Comparison of ENCODE assay signal across 17 mouse cellular contexts in the genomic region with DNA sequence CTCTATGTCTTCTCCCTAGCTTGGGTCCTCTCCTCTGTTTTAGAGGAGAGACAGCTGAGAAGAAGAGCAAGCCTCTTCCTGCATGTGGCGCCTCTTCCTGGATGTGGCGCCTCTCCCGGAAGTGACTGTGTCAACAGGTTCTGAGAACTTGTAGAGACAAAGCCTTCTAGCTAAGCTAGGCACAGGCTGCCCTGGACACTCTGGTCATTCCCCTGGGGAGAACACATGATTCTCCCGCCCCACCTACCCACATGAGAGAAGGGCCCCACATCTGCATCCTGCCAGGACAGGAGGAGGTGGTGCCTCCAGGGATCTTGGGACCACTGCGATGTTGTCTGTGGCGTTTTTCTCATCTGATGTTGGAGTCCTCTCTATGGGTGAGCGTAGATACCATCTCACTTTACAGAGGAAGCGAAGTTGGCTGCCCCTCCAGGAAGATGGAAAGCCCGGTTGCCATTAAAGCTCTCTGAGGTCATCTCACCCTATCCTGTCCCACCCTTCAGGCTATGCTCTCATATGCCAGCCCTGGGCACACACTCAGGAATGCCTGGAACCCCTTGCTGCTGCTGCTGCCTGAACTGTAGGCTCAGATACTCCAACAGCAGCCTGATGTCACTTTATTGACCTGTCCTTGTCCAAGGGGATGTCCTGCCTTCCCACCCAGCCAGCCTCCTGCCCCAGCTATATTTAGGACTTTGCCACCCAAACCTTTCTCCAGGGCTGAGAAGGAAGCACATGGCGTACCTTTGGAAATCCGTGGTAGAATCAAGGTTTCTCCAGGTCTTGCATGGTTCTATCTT. TPM values are rescaled to one million over a fixed set of nuclear protein-coding genes. Genes with fewer than 3 reads are reported as not detected.
DNase-seq lines count a peak whose midpoint lies in the region; ATAC-seq and TF ChIP-seq lines count a peak whose summit lies in the region.
"Had no signal": no experiment of that assay in that cellular context is flagged by ENCODE, and none has a peak within 500 bp of the region (broad histone marks: within the 10 kb centered on the region; RNA-seq: fewer than 3 reads in every experiment).

No protein-coding gene starts in this region.

- H3K9me3 ChIP-seq in kidney, embryonic 14.5 days (ENCODE audit: control insufficient read depth, low read length): no peaks in the 10 kb centered on the region
- H3K9me3 ChIP-seq in heart, embryonic 12.5 days (replicated peaks): no peaks in the 10 kb centered on the region
- no peaks in the 10 kb centered on the region for H3K9me3 ChIP-seq in liver, embryonic 11.5 days (ENCODE audit: control insufficient read depth, low read length)
- H3K9me3 ChIP-seq in intestine, embryonic 16.5 days (ENCODE audit: control insufficient read depth, low read length): no peaks in the 10 kb centered on the region
- H3K9me3 ChIP-seq: forebrain, embryonic 10.5 days; limb, embryonic 12.5 days; lung, embryonic 15.5 days had no signal

- no peak overlapping the region for H3K9ac ChIP-seq in kidney, embryonic 14.5 days (ENCODE audit: low read depth, low read length)
- no peak overlapping the region for H3K9ac ChIP-seq in heart, embryonic 12.5 days
- no peak overlapping the region for H3K9ac ChIP-seq in liver, embryonic 11.5 days (ENCODE audit: low read depth, low read length)
- H3K9ac ChIP-seq in intestine, embryonic 16.5 days (ENCODE audit: low read depth, low read length): no peak overlapping the region
- H3K9ac ChIP-seq: limb, embryonic 12.5 days; lung, embryonic 15.5 days had no signal

- H3K36me3 ChIP-seq in kidney, adult 2 months (ENCODE audit: control insufficient read depth, insufficient read depth, low read length): 0 out of 2 replicates have a peak, but pooled peaks cover 2% of the 10 kb centered on the region
- no peaks in the 10 kb centered on the region for H3K36me3 ChIP-seq in kidney, embryonic 14.5 days (ENCODE audit: control insufficient read depth, insufficient read depth, low read length)
- H3K36me3 ChIP-seq in heart, embryonic 12.5 days: no peaks in the 10 kb centered on the region
- no peaks in the 10 kb centered on the region for H3K36me3 ChIP-seq in liver, embryonic 11.5 days (ENCODE audit: control insufficient read depth, insufficient read depth, low read length)
- no peaks in the 10 kb centered on the region for H3K36me3 ChIP-seq in intestine, embryonic 16.5 days (ENCODE audit: control insufficient read depth, insufficient read depth, low read length)
- H3K36me3 ChIP-seq: limb, embryonic 12.5 days; lung, embryonic 15.5 days had no signal

- no peak for ATAC-seq in kidney, embryonic 14.5 days (ENCODE audit: low FRiP score, low TSS enrichment)
- ATAC-seq in heart, embryonic 12.5 days (ENCODE audit: insufficient number of reproducible peaks, low FRiP score): no peak
- no peak for ATAC-seq in liver, embryonic 11.5 days (replicated peaks; ENCODE audit: low FRiP score)
- ATAC-seq in intestine, embryonic 16.5 days: no peak
- ATAC-seq: CD4-positive, CD25-positive, alpha-beta regulatory T cell, adult 4 months; Patski had no signal

- H3K4me1 ChIP-seq in kidney, adult 2 months (ENCODE audit: control insufficient read depth, insufficient read depth, low read length): peaks cover 11% of the 10 kb centered on the region
- no peaks in the 10 kb centered on the region for H3K4me1 ChIP-seq in kidney, embryonic 14.5 days (ENCODE audit: control insufficient read depth, insufficient read depth, low read length)
- H3K4me1 ChIP-seq in brown adipose tissue, adult 24 weeks (ENCODE audit: control insufficient read depth, insufficient read depth, insufficient read length, low read length): no peaks in the 10 kb centered on the region
- 0 out of 2 replicates have a peak, but pooled peaks cover 6% of the 10 kb centered on the region for H3K4me1 ChIP-seq in heart, embryonic 12.5 days (replicated peaks)
- H3K4me1 ChIP-seq in liver, embryonic 11.5 days (replicated peaks; ENCODE audit: control insufficient read depth, insufficient read depth, low read length): no peaks in the 10 kb centered on the region; the same call in 1 of the 2 replicates
- H3K4me1 ChIP-seq in intestine, embryonic 16.5 days (ENCODE audit: control insufficient read depth, insufficient read depth, low read length): peaks cover 6% of the 10 kb centered on the region; the same call in 1 of the 2 replicates
- H3K4me1 ChIP-seq: limb, embryonic 12.5 days; lung, embryonic 15.5 days had no signal

- no peak for TF ChIP-seq CTCF in kidney, adult 2 months (conservative IDR thresholded peaks at IDR 0.05; ENCODE audit: insufficient read depth, insufficient read length, low read depth, low read length)

- H3K4me3 ChIP-seq in kidney, adult 2 months (ENCODE audit: insufficient read depth, low read depth, low read length): no peak overlapping the region
- no peak overlapping the region for H3K4me3 ChIP-seq in kidney, embryonic 14.5 days (ENCODE audit: low read length)
- peak overlapping the region; percentile 37 for H3K4me3 ChIP-seq in brown adipose tissue, adult 24 weeks (ENCODE audit: insufficient read depth, low read depth, low read length)
- H3K4me3 ChIP-seq in heart, embryonic 12.5 days: no peak overlapping the region
- H3K4me3 ChIP-seq in liver, embryonic 11.5 days (ENCODE audit: low read depth, low read length): no peak overlapping the region
- H3K4me3 ChIP-seq in intestine, embryonic 16.5 days (ENCODE audit: low read length): no peak overlapping the region
- H3K4me3 ChIP-seq: forebrain, embryonic 10.5 days; limb, embryonic 12.5 days; lung, embryonic 15.5 days had no signal

- H3K27me3 ChIP-seq in kidney, adult 2 months (replicated peaks; ENCODE audit: control insufficient read depth, insufficient read depth, low read length): no peaks in the 10 kb centered on the region
- no peaks in the 10 kb centered on the region for H3K27me3 ChIP-seq in kidney, embryonic 14.5 days (ENCODE audit: control insufficient read depth, insufficient read depth, low read length)
- no peaks in the 10 kb centered on the region for H3K27me3 ChIP-seq in heart, embryonic 12.5 days (replicated peaks)
- H3K27me3 ChIP-seq in liver, embryonic 11.5 days (replicated peaks; ENCODE audit: control insufficient read depth, insufficient read depth, low read length): no peaks in the 10 kb centered on the region
- no peaks in the 10 kb centered on the region for H3K27me3 ChIP-seq in intestine, embryonic 16.5 days (replicated peaks; ENCODE audit: control insufficient read depth, insufficient read depth, low read length)
- H3K27me3 ChIP-seq: limb, embryonic 12.5 days; lung, embryonic 15.5 days; Patski had no signal

- no peak for DNase-seq in kidney, adult 2 months
- peak; percentile 46 for DNase-seq in lung, postnatal 14 days
- no peak for DNase-seq in liver, embryonic 11.5 days (ENCODE audit: low spot score)
- no peak for DNase-seq in adrenal gland, adult 18-20 months (ENCODE audit: low spot score in 2 of 2)

- H3K27ac ChIP-seq in kidney, adult 2 months (ENCODE audit: insufficient read depth, low read depth, low read length): peak overlapping the region; percentile 5; the same call in 1 of the 2 replicates
- H3K27ac ChIP-seq in kidney, embryonic 14.5 days (ENCODE audit: low read depth, low read length): no peak overlapping the region
- peak overlapping the region; percentile 44 for H3K27ac ChIP-seq in brown adipose tissue, adult 24 weeks (replicated peaks; ENCODE audit: low read depth, low read length)
- no peak overlapping the region for H3K27ac ChIP-seq in heart, embryonic 12.5 days (ENCODE audit: poor library complexity, severe bottlenecking)
- H3K27ac ChIP-seq in liver, embryonic 11.5 days (ENCODE audit: low read depth, low read length): no peak overlapping the region
- H3K27ac ChIP-seq in intestine, embryonic 16.5 days (ENCODE audit: low read length): no peak overlapping the region
- H3K27ac ChIP-seq: forebrain, embryonic 10.5 days; limb, embryonic 12.5 days; lung, embryonic 15.5 days had no signal

- H3K4me2 ChIP-seq in kidney, embryonic 14.5 days (replicated peaks; ENCODE audit: low read depth, low read length): no peak overlapping the region
- peak overlapping the region; percentile 20; the same call in 1 of the 2 replicates for H3K4me2 ChIP-seq in heart, embryonic 12.5 days
- H3K4me2 ChIP-seq in liver, embryonic 11.5 days: no peak overlapping the region
- H3K4me2 ChIP-seq in intestine, embryonic 16.5 days (ENCODE audit: low read depth, low read length): no peak overlapping the region
- H3K4me2 ChIP-seq: limb, embryonic 12.5 days; lung, embryonic 15.5 days had no signal

- 64% methylated on average over 11 of the region's 11 CpGs for WGBS in kidney, adult 2 months
- WGBS in kidney, embryonic 14.5 days: 77% methylated on average over 11 of the region's 11 CpGs
- WGBS in heart, embryonic 12.5 days: 68% methylated on average over 11 of the region's 11 CpGs
- 65% methylated on average over 11 of the region's 11 CpGs for WGBS in liver, embryonic 11.5 days
- WGBS in intestine, embryonic 16.5 days: 79% methylated on average over 11 of the region's 11 CpGs

- TF ChIP-seq POLR2A in kidney, adult 2 months (IDR thresholded peaks at IDR 0.05; ENCODE audit: low read depth, low read length): no peak

RNA-seq across cellular contexts. Expression of a gene that starts 16.6 kb away (rescaled TPM):
- 3.6 and 5.1 TPM in 2 replicates for polyA plus RNA-seq in kidney, adult 2 months (2012; rRNA removed)
- 0.33 and 0.61 TPM in 2 replicates for polyA plus RNA-seq in kidney, embryonic 14.5 days (2014; fragmentation: Nextera tagmentation; extraction: Ambion mirVana)
- polyA plus RNA-seq in brown adipose tissue, adult 24 weeks (2012; ENCODE audit: insufficient read depth, insufficient read length, missing spikeins): not detected in 2 replicates
- not detected in 2 replicates for polyA plus RNA-seq in heart, embryonic 12.5 days (2016; fragmentation: Nextera tagmentation; extraction: Ambion mirVana)
- polyA plus RNA-seq in liver, embryonic 11.5 days (2014; fragmentation: Nextera tagmentation; extraction: Ambion mirVana): 0.13 and 0.40 TPM in 2 replicates
- 0.16 TPM in 1 of 2 replicates, not detected in the other for polyA plus RNA-seq in intestine, embryonic 16.5 days (2015; fragmentation: Nextera tagmentation; extraction: Ambion mirVana)
- under 1 TPM; 0.35 to 0.36 TPM for total RNA-seq in adrenal gland, adult 18-20 months (2021)
- polyA plus RNA-seq: CD4-positive, CD25-positive, alpha-beta regulatory T cell, adult 4 months; embryonic facial prominence, embryonic 11.5 days; forebrain, embryonic 10.5 days; heart, embryonic 16.5 days; limb, embryonic 12.5 days; lung, embryonic 15.5 days; midbrain, embryonic 14.5 days had no signal

RNA-seq across cellular contexts. Expression of a gene that starts 17.5 kb away (rescaled TPM):
- 25.9 and 26.3 TPM in 2 replicates for polyA plus RNA-seq in kidney, adult 2 months (2012; rRNA removed)
- polyA plus RNA-seq in kidney, embryonic 14.5 days (2014; fragmentation: Nextera tagmentation; extraction: Ambion mirVana): 27.8 and 33.6 TPM in 2 replicates
- 0.63 TPM in 1 of 2 replicates, not detected in the other for polyA plus RNA-seq in brown adipose tissue, adult 24 weeks (2012; ENCODE audit: insufficient read depth, insufficient read length, missing spikeins)
- polyA plus RNA-seq in heart, embryonic 12.5 days (2016; fragmentation: Nextera tagmentation; extraction: Ambion mirVana): 15.2 and 17.1 TPM in 2 replicates
- 9.3 and 10.5 TPM in 2 replicates for polyA plus RNA-seq in liver, embryonic 11.5 days (2014; fragmentation: Nextera tagmentation; extraction: Ambion mirVana)
- 13.9 and 15.8 TPM in 2 replicates for polyA plus RNA-seq in intestine, embryonic 16.5 days (2015; fragmentation: Nextera tagmentation; extraction: Ambion mirVana)
- total RNA-seq in adrenal gland, adult 18-20 months (2021): 1 to 10 TPM; 8.9 to 9.5 TPM

RNA-seq across cellular contexts. Expression of a gene that starts 21.6 kb away (rescaled TPM):
- 41.7 and 45.4 TPM in 2 replicates for polyA plus RNA-seq in kidney, adult 2 months (2012; rRNA removed)
- 26.0 and 37.8 TPM in 2 replicates for polyA plus RNA-seq in kidney, embryonic 14.5 days (2014; fragmentation: Nextera tagmentation; extraction: Ambion mirVana)
- polyA plus RNA-seq in brown adipose tissue, adult 24 weeks (2012; ENCODE audit: insufficient read depth, insufficient read length, missing spikeins): 14.4 and 21.6 TPM in 2 replicates
- 22.0 TPM in 2 replicates for polyA plus RNA-seq in heart, embryonic 12.5 days (2016; fragmentation: Nextera tagmentation; extraction: Ambion mirVana)
- polyA plus RNA-seq in liver, embryonic 11.5 days (2014; fragmentation: Nextera tagmentation; extraction: Ambion mirVana): 17.6 and 18.1 TPM in 2 replicates
- polyA plus RNA-seq in intestine, embryonic 16.5 days (2015; fragmentation: Nextera tagmentation; extraction: Ambion mirVana): 6.4 and 6.6 TPM in 2 replicates
- 10 to 100 TPM; 70.0 to 95.0 TPM for total RNA-seq in adrenal gland, adult 18-20 months (2021)

RNA-seq across cellular contexts. Expression of a gene that starts 23.2 kb away (rescaled TPM):
- polyA plus RNA-seq in kidney, adult 2 months (2012; rRNA removed): 167 and 177 TPM in 2 replicates
- polyA plus RNA-seq in kidney, embryonic 14.5 days (2014; fragmentation: Nextera tagmentation; extraction: Ambion mirVana): 7.2 and 9.8 TPM in 2 replicates
- polyA plus RNA-seq in brown adipose tissue, adult 24 weeks (2012; ENCODE audit: insufficient read depth, insufficient read length, missing spikeins): 3.3 and 5.7 TPM in 2 replicates
- 0.69 and 1.0 TPM in 2 replicates for polyA plus RNA-seq in heart, embryonic 12.5 days (2016; fragmentation: Nextera tagmentation; extraction: Ambion mirVana)
- 8.1 and 10.1 TPM in 2 replicates for polyA plus RNA-seq in liver, embryonic 11.5 days (2014; fragmentation: Nextera tagmentation; extraction: Ambion mirVana)
- 2.2 and 2.7 TPM in 2 replicates for polyA plus RNA-seq in intestine, embryonic 16.5 days (2015; fragmentation: Nextera tagmentation; extraction: Ambion mirVana)
- total RNA-seq in adrenal gland, adult 18-20 months (2021): 1 to 10 TPM; 4.2 to 6.5 TPM
- polyA plus RNA-seq: CD4-positive, CD25-positive, alpha-beta regulatory T cell, adult 4 months had no signal

RNA-seq across cellular contexts. Expression of a gene that starts 32.8 kb away (rescaled TPM):
- polyA plus RNA-seq in kidney, adult 2 months (2012; rRNA removed): 0.14 and 2.2 TPM in 2 replicates
- not detected in 2 replicates for polyA plus RNA-seq in kidney, embryonic 14.5 days (2014; fragmentation: Nextera tagmentation; extraction: Ambion mirVana)
- 2.1 and 3.2 TPM in 2 replicates for polyA plus RNA-seq in brown adipose tissue, adult 24 weeks (2012; ENCODE audit: insufficient read depth, insufficient read length, missing spikeins)
- not detected in 2 replicates for polyA plus RNA-seq in heart, embryonic 12.5 days (2016; fragmentation: Nextera tagmentation; extraction: Ambion mirVana)
- not detected in 2 replicates for polyA plus RNA-seq in liver, embryonic 11.5 days (2014; fragmentation: Nextera tagmentation; extraction: Ambion mirVana)
- polyA plus RNA-seq in intestine, embryonic 16.5 days (2015; fragmentation: Nextera tagmentation; extraction: Ambion mirVana): 0.16 TPM in 1 of 2 replicates, not detected in the other
- under 1 TPM; 0.64 to 0.76 TPM for total RNA-seq in adrenal gland, adult 18-20 months (2021)
- total RNA-seq: layer of hippocampus, postnatal 25 days had no signal
- polyA plus RNA-seq: CD4-positive, CD25-positive, alpha-beta regulatory T cell, adult 4 months; embryonic facial prominence, embryonic 11.5 days; forebrain, embryonic 10.5 days; heart, embryonic 16.5 days had no signal

Comparison
In these comparisons a context has a peak if more than half of its experiments do, and no peak if none do; other contexts are left out.
1. H3K27ac ChIP-seq: peak in kidney, adult 2 months (single experiment) and brown adipose tissue, adult 24 weeks (single experiment); none in kidney, embryonic 14.5 days (single experiment), heart, embryonic 12.5 days (single experiment), liver, embryonic 11.5 days (single experiment) and intestine, embryonic 16.5 days (single experiment).